Mouse (Mus musculus): Measurements from ENCODE around the gene Adam17.

The Adam17 gene

GRCm38 (mm10) chr12:21305741-21306140, 67.7 kb downstream of the Adam17 start:
- no peak for DNase-seq

GRCm38 (mm10) chr12:21302361-21302783, 71.1 kb downstream of the Adam17 start:
- DNase-seq = no peak

DNA sequence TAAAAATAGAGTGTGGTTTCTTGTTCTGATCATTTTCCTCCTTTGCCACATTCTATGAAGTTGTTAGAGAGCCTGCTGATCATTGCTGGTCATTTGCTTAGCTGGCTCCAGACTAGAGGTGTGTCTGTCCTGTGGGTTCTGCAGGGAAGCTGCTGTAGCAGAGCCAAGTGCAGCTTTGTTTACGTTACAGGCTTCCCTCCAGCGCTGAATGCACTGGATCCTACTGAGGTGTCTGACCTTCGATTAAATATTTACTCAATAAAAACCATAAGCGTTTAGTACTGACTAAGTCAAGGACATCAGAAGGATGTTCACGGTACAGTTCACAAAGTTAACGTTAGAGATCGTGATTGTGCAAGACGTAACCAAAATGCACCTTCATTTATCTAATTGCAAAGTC, 71.5 kb downstream of the Adam17 start:
- DNase-seq = no peak

DNA sequence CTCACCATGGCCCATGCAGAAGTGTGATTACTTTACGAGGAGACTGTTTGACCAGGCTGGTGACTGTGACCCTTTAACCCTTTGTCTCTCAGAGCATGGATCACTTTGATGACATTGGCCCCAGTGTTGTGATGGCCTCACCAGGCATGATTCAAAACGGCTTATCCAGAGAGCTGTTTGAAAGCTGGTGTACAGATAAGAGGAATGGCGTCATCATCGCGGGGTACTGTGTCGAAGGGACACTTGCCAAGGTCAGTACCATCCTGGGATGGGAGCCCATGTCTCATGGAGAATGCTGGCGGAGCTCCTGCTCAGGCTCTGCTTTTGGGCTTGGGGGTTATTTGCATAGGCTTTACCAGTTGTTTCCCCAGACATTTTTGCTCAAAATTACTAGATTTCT, 72.1 kb downstream of the Adam17 start:
- no peak for DNase-seq

DNA sequence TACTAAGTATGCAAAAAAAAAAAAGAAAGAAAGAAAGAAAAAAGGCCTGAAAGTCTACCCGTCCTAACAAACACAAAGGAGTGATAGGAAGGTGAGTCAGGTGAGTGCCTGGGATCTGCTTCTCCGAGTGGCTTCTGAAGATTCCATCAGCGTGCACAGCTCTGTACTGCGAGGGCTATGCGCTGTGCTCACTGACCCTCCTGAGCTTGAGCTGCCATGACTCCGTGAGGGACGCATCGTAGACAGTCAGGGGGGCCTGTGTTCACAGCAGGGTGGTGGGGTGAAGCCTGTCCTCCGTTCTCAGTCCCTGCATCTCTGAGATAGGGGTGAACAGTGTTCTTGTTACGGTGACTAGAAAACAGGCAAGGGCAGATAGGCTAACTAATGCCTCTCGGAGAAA, 74.6 kb downstream of the Adam17 start:
- DNase-seq = no peak

- no peak for DNase-seq
These were observed 83.8 kb downstream of the Adam17 start for GRCm38 (mm10) chr12:21289651-21290050.

GRCm38 (mm10) chr12:21288716-21289395, 84.6 kb downstream of the Adam17 start:
- peak; percentile 18 for DNase-seq

DNA sequence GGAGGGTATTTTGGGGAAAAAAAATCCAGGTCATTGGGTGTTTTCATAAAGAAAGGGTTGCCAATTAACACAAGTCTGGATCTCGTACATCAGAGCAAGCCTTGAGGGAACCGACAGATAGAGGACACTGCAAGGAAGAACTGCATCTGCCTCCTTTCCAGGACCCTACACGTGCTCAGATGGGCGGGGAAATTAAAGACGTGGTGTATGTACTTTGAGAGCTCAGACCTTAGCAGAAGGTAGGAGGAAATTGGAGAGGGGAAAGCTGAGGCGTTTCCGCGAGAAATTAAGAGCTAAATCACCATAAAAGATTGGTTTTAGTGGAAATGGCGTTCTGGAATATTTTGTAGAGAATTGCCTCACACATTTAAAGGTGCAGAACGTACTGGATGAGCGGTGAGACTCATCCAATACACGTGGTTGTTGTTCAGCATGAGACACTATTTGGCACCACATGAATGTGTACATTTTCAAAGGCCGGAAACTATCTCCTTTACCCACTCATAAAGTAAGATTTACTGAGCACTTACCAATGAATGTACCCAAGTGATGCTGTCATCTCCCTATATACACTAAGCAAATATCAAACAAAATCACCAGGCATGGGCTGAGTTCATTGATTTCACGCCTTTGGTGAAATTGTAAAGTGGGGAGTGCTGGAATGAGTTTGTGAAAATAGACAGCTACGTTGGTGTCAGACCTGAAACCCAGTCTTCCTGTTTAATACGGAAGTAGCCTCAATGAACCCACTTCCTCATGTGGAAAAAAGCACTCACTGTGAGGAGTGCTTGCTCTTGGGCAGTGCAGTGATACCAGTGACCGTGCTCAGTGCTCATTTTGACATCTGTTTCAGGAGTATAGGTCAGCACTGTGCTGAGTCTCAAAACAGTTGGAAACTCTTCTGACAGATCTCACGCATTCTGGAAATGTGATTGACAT, 86.5 kb downstream of the Adam17 start:
- no peak for DNase-seq

DNA sequence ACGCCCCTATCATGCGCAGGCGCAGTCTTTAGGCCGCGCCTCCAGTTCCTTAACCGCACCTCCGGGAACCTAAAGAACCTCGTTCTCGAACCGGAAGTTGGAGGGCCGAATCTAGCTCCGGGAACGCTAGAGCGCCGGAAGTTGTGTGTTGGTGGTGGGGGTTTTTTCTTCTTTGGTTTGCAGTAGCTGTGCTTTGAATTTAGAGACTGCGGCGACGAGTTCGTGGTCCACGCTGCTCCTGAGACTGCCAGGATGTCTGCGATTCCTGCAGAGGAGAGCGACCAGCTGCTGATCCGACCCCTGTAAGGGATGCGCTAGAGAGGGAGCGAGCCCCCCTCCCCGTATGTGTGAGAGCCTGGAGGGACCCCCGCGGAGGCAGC, 87.2 kb downstream of the Adam17 start, which contains the start of gene Itgb1bp1:
Gene Itgb1bp1 (minus strand): TSS at position 42 of the 380 bp plus-strand sequence.
- peak; percentile 99 for DNase-seq

GRCm38 (mm10) chr12:21285508-21286242, 87.8 kb downstream of the Adam17 start:
- no peak for DNase-seq

GRCm38 (mm10) chr12:21284761-21285441, 88.5 kb downstream of the Adam17 start, which contains the start of gene Cpsf3:
Gene Cpsf3 (plus strand): TSS chr12:21285391.
- peak; percentile 44 for DNase-seq

DNA sequence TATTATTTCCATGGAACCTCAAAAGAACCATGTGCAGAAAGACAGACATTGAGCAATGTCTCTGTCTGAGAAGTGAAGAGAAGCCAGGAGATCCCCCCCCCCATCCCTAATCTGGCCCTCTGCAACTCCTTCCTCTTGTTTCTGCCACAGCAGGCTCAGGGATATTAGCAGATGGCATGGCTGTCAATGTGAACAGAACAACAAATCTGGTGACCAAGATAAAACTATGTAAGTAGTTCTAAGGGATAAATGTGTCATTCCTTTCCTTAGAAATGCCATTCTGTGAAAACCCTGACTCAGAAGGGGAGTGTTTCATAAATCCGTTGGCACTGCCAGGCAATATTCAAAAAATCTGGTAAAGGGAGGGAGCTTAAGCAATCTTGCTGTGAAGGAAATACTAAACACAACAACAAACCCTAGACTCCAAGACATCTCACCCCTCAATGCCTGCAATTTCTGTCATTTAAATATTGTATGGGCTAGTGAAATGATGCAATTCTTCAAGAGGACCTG, 96.0 kb downstream of the Adam17 start:
- peak; percentile 46 for DNase-seq

DNA sequence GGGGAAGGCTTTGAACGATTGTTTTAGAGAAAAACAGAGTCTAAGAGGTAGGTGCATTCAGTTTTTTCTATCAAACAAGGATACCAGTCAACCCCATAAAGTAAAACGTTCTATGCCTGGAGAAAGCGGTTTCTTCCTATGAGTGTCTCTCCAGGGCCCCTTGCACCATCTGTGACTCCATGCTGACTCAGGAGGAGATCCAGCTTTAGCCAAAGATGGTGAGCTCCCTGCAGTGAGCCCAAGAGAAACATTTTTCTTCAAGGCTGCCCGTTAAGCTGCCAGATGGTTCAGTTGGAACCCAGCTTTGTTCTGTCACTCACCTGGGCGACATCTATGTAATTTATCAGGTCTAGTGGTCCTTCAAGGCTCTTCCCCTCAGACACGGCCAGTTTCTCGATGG, 99.0 kb downstream of the Adam17 start:
- peak; percentile 86 for DNase-seq

All from cerebellum, adult 9-10 months (tissue).